Mouse (Mus musculus): ENCODE results near the gene Farp1. TPM values are rescaled to one million over a fixed set of nuclear protein-coding genes. Genes with fewer than 3 reads are reported as not detected.
A peak's percentile ranks its signal among the peaks of the same experiment; 100 is the strongest.

Farp1 gene
- polyA plus RNA-seq, 1 experiment from 2014 or later = 27.9 TPM

DNA sequence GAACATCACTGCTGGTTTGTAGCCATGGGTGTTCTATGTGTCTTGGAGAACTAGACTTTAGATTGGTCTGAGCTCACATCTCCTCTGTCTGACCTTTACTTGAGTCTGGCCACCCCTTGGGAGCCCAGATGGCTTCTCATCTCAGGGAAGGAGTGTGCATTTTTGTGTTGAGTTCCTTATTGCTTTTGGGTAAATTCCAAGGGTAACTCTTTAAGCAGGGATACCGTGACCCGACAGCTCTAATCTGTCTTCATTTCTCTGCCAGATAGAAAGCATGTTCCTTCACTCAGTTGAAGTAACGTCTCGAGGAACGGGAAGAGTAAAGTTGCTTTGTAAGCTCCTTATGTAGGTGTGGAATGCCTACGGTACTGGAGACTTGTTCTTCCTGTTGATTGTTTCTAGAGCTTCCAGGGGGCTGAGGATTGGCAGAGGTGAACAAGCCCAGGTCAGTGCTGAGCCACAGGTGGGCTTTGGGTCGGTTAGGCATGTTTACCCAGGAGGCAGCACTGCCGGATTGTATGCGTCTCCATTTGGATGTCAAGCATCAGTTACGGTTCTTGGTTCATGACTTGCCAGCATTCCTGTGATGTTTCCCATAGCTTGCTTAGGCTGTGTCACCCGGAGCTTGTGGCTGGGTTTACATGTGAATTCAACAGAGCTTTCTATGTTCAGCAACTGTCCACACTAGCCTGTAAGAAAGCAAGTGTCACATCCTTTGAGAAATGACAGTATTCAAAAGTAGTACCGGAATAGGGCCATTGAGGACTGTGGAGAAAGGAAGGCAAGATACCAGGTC lies 62.8 kb downstream of the Farp1 start:
- ATAC-seq (ENCODE audit: low FRiP score) = no peak
- H3K27me3 ChIP-seq = no peaks in the 10 kb centered on the region
- 92% methylated on average over 12 of the region's 12 CpGs for WGBS

DNA sequence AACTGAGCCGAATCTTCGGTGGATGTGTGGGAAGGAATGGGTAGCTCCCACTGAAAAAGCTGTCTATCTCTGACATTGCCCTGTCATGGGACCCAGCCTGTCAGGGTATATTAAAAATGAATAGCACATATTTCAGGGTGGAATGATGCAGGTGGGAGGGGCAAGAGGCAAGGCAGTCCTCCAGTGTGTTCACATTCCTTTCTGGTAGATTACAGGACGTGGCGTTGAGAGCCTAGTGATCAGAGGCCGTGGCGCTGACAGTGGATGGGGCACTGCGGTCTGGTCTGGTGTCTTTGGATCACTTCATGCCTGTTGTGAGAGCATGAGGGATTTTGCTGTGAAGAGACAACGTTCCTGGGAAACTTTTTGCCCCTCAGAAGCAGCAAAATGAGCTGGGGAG lies 64.1 kb downstream of the Farp1 start:
- ATAC-seq (ENCODE audit: low FRiP score) = no peak
- H3K27me3 ChIP-seq = no peaks in the 10 kb centered on the region
- WGBS = 90% methylated on average over 8 of the region's 8 CpGs
- H3K27ac ChIP-seq = no peak overlapping the region
- no peaks in the 10 kb centered on the region for H3K9me3 ChIP-seq
- H3K4me1 ChIP-seq = peaks cover 16% of the 10 kb centered on the region
- no peaks in the 10 kb centered on the region for H3K36me3 ChIP-seq (replicated peaks)
- H3K4me2 ChIP-seq = no peak overlapping the region
- no peak overlapping the region for H3K9ac ChIP-seq
- no peak overlapping the region for H3K4me3 ChIP-seq (replicated peaks)

More for the DNA sequence above, 62.8 kb downstream of the Farp1 start:
- H3K9me3 ChIP-seq = no peaks in the 10 kb centered on the region
- H3K4me2 ChIP-seq = no peak overlapping the region
- H3K36me3 ChIP-seq (replicated peaks) = no peaks in the 10 kb centered on the region
- no peak overlapping the region for H3K4me3 ChIP-seq (replicated peaks)
- peaks cover 9% of the 10 kb centered on the region; the same call in 1 of the 2 replicates for H3K4me1 ChIP-seq
- no peak overlapping the region for H3K9ac ChIP-seq
- H3K27ac ChIP-seq = no peak overlapping the region

DNA sequence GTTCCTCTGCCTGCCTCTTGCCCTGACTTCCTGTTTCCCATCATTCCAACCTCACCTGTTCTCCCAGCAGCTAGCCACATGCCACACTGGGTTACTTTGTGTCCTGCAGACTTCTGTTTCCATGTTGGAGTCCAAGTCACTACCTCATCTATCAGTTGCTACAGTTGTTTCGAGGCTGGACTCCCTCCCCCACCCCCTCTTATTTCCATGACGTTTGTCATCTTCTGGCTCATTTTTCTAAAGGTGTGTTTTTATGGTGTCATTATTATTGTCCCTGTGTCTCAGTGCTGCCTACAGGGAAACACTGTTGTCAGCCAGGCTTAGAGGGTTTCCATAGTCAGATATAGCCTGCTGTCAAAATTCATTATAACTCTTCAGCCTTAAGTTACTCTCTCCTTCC lies 64.9 kb downstream of the Farp1 start:
- no peak for ATAC-seq (ENCODE audit: low FRiP score)
- WGBS = 83% methylated on average over 2 of the region's 2 CpGs
- H3K27me3 ChIP-seq = no peaks in the 10 kb centered on the region
- H3K9ac ChIP-seq = no peak overlapping the region
- H3K4me1 ChIP-seq = peaks cover 16% of the 10 kb centered on the region
- H3K27ac ChIP-seq = no peak overlapping the region
- H3K9me3 ChIP-seq = no peaks in the 10 kb centered on the region
- no peaks in the 10 kb centered on the region for H3K36me3 ChIP-seq (replicated peaks)
- H3K4me2 ChIP-seq = no peak overlapping the region
- H3K4me3 ChIP-seq (replicated peaks) = no peak overlapping the region

DNA sequence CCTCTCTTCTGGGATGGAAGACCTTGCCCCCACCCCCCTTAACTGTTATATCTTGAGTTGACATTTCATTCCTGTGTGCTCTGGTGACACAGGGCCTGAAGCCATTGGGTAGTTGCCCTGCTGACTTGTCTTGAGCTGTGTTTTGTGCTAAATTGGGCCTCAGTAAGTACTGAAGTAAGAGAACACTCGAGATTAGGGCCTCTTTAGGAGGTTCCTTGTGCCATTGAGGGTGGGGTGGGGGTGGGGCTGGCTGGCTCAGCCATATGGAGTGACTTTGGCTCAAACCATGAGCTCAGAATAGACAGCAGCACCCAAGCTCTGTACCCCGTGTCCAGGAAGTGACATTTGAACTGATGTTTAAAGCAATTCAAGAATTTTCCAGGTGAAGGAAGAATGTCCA lies 65.8 kb downstream of the Farp1 start:
- H3K4me1 ChIP-seq = peaks cover 18% of the 10 kb centered on the region
- no peak overlapping the region for H3K9ac ChIP-seq

DNA sequence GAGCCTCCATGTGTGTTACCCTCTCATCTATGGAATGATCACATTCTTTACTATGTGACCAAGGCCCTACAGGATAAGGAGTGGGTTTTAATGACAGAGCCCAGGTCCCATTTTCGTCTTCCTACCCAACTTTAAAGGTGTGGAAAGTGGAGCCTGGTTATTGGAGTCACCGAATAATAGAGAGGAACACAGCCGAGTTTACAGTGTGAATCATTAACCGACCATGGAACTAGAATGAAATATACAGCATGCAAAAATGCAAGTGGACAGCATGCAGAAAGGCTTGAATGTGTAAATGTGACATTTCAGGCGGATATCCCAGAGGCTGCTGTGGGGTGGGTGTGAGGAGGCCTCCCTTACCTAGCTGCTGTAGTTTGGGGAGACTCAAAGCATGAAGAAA lies 66.5 kb downstream of the Farp1 start:
- Histone ChIP-seq H3K27ac (no peak overlapping the region), H3K36me3 (replicated peaks) (no peaks in the 10 kb centered on the region), H3K4me2 (no peak overlapping the region), H3K9me3 (no peaks in the 10 kb centered on the region), H3K27me3 (no peaks in the 10 kb centered on the region), H3K4me1 (peaks cover 24% of the 10 kb centered on the region), H3K4me3 (replicated peaks) (no peak overlapping the region), H3K9ac (no peak overlapping the region)
- no peak for ATAC-seq (ENCODE audit: low FRiP score)
- WGBS = 91% methylated on average over 5 of the region's 5 CpGs

More for the DNA sequence above, 65.8 kb downstream of the Farp1 start:
- Histone ChIP-seq H3K4me3 (replicated peaks) (no peak overlapping the region), H3K4me2 (no peak overlapping the region), H3K27me3 (no peaks in the 10 kb centered on the region), H3K27ac (no peak overlapping the region), H3K36me3 (replicated peaks) (no peaks in the 10 kb centered on the region), H3K9me3 (no peaks in the 10 kb centered on the region)
- whole genome bisulfite sequencing = 49% methylated on average over 2 of the region's 2 CpGs
- no peak for ATAC-seq (ENCODE audit: low FRiP score)

DNA sequence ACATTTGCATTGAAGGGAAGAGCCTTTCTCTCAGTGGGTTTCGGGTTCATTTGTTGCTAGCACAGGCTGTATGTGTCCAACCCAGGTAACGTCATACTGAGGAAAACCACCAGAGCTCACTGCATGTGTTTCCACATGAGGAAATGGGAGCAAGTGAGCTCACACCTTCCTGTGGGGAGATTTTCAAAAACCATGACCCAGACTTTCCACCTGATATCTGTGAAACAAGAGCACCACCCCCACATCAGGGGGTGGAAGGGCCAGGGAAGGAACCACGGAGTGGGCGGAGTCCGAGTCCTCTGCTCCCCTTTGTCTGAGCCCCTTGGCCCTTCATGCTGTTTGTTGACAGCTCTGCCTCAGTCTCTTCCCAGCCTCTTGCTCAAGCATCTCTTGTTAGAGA lies 67.6 kb downstream of the Farp1 start:
- Histone ChIP-seq H3K4me2 (no peak overlapping the region), H3K4me3 (replicated peaks) (no peak overlapping the region), H3K4me1 (peaks cover 30% of the 10 kb centered on the region), H3K27me3 (no peaks in the 10 kb centered on the region), H3K36me3 (replicated peaks) (no peaks in the 10 kb centered on the region), H3K9ac (no peak overlapping the region), H3K27ac (peak overlapping the region; percentile 42; the same call in 1 of the 2 replicates), H3K9me3 (no peaks in the 10 kb centered on the region)
- ATAC-seq (ENCODE audit: low FRiP score) = no peak
- WGBS = 81% methylated on average over 5 of the region's 5 CpGs

DNA sequence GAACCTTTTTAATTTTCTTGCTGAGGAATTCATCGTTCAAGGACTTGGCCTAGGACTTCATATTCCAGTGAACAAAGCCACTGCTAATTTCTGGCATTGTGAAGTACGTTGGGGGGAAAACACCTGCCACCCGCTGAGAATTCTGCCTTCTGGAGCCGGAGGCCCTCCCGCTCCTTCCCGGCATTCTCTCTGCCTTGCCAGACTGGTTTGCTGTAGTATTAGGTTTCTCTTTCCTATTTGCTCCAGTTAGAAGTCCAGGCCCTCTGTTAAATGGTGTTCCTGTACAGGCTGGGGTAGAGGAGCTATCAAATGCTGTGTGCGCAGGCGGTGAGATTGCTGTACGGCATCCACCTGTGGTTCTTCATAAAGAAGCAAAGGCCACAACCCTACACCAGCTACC lies 68.5 kb downstream of the Farp1 start:
- H3K9ac ChIP-seq = no peak overlapping the region
- peaks cover 37% of the 10 kb centered on the region for H3K4me1 ChIP-seq
- WGBS = 73% methylated on average over 9 of the region's 9 CpGs
- peak overlapping the region; percentile 6; the same call in 1 of the 2 replicates for H3K27ac ChIP-seq
- H3K4me2 ChIP-seq = no peak overlapping the region
- no peaks in the 10 kb centered on the region for H3K36me3 ChIP-seq (replicated peaks)
- H3K4me3 ChIP-seq (replicated peaks) = no peak overlapping the region
- no peak; the same call in 1 of the 2 replicates for ATAC-seq (ENCODE audit: low FRiP score)
- no peaks in the 10 kb centered on the region for H3K9me3 ChIP-seq
- no peaks in the 10 kb centered on the region for H3K27me3 ChIP-seq

DNA sequence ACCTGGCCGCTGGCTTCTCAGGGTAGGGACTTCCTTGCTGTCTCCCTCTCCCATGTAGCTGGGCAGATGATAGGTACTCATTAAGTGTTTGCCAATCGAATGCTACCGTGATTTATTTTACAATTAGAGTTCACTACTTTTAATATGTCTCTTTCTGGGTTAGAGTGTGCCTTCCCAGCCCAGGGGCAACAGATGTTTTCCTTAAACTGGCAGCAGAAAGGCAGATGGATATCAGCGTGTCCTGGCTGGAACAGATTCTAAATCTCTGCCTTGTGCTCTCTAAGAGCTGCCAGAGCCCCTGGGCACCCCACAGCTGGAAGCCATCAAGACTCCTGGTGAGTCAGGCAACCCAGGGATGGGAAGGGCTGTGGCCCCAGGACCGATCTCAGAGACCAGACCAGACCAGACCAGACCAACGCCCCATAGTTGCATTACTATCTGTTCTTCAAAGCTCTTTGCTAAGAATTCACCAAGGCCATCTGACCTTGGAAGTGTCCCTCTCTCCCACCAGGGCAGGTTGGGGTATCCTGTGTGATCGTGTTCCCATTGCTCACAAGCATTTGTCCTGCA lies 69.8 kb downstream of the Farp1 start:
- no peak overlapping the region for H3K9ac ChIP-seq
- H3K4me2 ChIP-seq = no peak overlapping the region
- H3K36me3 ChIP-seq (replicated peaks) = no peaks in the 10 kb centered on the region
- H3K9me3 ChIP-seq = no peaks in the 10 kb centered on the region
- 73% methylated on average over 7 of the region's 7 CpGs for WGBS
- H3K27me3 ChIP-seq = no peaks in the 10 kb centered on the region
- no peak overlapping the region for H3K4me3 ChIP-seq (replicated peaks)
- peaks cover 43% of the 10 kb centered on the region for H3K4me1 ChIP-seq
- no peak overlapping the region for H3K27ac ChIP-seq
- ATAC-seq (ENCODE audit: low FRiP score) = no peak

DNA sequence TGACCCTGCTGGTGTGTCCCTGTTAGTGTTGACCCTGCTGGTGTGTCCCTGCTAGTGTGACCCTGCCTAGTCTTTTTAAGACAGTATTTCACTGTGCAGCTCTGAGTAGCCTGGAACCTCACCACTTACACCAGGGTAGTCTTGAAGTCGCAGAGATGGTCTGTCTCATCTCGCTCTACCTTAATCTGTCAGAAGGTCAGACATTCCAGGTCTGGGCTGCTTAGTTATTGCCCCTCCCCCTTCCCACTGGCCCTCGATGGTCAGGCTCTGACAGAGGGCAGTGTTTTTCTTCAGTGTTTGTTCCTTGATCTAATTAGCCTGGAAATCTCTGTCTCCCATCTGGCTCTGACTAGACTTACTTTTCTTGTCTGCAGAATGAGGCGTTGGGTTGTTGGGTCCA lies 71.9 kb downstream of the Farp1 start:
- Histone ChIP-seq H3K4me1 (peaks cover 39% of the 10 kb centered on the region), H3K27ac (no peak overlapping the region), H3K4me2 (no peak overlapping the region), H3K36me3 (replicated peaks) (no peaks in the 10 kb centered on the region), H3K4me3 (replicated peaks) (no peak overlapping the region), H3K9me3 (no peaks in the 10 kb centered on the region), H3K27me3 (no peaks in the 10 kb centered on the region), H3K9ac (no peak overlapping the region)
- ATAC-seq (ENCODE audit: low FRiP score) = no peak
- 56% methylated on average over 4 of the region's 4 CpGs for WGBS

DNA sequence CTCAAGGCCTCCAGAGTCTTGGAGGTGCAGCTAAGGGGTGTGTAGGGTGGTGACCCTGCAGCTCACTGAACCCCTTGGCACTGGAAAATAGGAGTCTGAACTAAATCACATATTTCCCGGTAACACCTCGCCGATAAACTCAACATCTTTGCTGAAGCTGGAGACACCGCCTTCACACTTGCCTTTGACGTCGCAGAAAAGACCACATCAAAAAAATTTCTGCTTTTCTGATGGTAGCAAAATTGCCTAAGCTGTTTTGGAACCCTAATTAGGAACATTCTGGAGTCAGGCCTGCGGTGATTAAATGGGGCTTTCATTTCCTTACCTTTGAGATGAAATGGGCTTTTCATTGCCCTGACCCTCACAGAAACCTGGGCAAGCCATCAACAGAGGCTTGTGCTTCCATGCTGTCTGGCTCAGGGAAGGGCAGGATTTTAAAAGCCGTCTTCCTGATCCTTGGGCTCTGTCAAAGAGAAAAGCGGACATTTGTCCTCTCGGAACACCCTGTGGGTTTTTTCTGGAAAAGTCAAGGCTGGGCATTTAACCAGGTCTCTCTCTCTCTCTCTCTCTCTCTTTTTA lies 72.8 kb downstream of the Farp1 start:
- Histone ChIP-seq H3K4me3 (replicated peaks) (no peak overlapping the region), H3K27me3 (no peaks in the 10 kb centered on the region), H3K36me3 (replicated peaks) (no peaks in the 10 kb centered on the region), H3K9me3 (no peaks in the 10 kb centered on the region), H3K9ac (no peak overlapping the region), H3K27ac (peak overlapping the region; percentile 59), H3K4me1 (peaks cover 37% of the 10 kb centered on the region), H3K4me2 (no peak overlapping the region)
- no peak for ATAC-seq (ENCODE audit: low FRiP score)
- 53% methylated on average over 10 of the region's 10 CpGs for WGBS

DNA sequence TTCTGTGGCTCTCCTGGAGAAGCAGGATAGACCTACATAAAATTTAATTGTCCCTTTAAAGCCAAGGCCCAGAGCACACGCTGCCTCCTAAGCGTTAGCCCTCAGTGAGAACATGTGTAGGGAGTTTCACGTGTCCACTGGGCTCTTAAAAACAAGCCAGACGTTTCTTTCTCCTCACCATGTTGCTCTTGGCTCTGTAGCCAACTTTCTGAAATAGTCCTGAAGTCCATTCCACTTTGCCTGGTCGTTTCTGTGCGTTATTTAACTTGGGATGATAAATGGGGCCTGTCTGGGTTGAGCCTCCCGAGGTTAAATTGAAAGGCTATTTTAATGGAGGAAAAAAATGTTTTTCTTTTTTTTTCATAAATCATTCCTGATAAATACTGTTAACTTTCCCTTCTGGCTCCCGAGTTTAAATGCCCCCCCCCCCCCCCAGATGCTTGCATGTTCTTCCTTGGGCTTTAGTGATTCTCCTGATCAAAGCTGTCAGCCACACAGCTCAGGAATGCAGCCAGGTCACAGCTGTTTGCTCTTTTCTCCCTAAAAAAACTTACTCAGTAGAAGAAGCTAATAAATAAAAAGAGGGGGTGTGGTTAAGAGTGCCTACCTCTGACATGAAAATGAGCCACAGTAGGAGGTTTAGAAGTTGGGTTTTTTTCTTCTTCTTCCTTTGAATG lies 73.6 kb downstream of the Farp1 start:
- ATAC-seq (ENCODE audit: low FRiP score) = no peak
- H3K4me3 ChIP-seq (replicated peaks) = no peak overlapping the region
- 17% methylated on average over 8 of the region's 8 CpGs for WGBS

DNA sequence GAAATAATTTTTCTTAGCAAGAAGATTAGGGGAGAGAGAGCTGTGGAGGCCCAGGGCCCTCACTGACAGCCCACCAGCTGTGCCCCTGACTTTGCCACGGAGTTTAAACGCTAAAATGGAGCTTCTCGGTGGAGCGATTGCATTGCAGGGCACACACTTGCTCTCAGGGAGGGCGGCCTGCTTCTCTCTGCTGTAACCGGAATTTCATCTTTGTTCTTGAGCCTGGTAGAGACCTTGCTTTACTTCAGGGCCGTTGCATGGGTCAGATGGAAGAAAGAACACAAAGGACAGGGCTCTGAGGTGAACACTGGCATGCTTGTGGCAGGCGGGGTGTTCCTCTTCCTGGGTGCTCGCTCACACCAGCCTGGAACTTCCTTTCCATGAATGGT lies 74.1 kb downstream of the Farp1 start:
- WGBS = 10% methylated on average over 9 of the region's 9 CpGs
- H3K36me3 ChIP-seq (replicated peaks) = no peaks in the 10 kb centered on the region
- H3K4me2 ChIP-seq = no peak overlapping the region
- H3K4me3 ChIP-seq (replicated peaks) = no peak overlapping the region
- no peak for ATAC-seq (ENCODE audit: low FRiP score)
- peaks cover 30% of the 10 kb centered on the region for H3K4me1 ChIP-seq
- H3K9ac ChIP-seq = no peak overlapping the region; the same call in 1 of the 2 replicates
- H3K9me3 ChIP-seq = no peaks in the 10 kb centered on the region
- no peaks in the 10 kb centered on the region for H3K27me3 ChIP-seq
- peak overlapping the region; percentile 65 for H3K27ac ChIP-seq

More for the DNA sequence above, 73.6 kb downstream of the Farp1 start:
- peak overlapping the region; percentile 65 for H3K27ac ChIP-seq
- H3K4me1 ChIP-seq = peaks cover 32% of the 10 kb centered on the region
- no peak overlapping the region for H3K9ac ChIP-seq
- H3K27me3 ChIP-seq = no peaks in the 10 kb centered on the region
- no peaks in the 10 kb centered on the region for H3K9me3 ChIP-seq
- H3K36me3 ChIP-seq (replicated peaks) = no peaks in the 10 kb centered on the region
- H3K4me2 ChIP-seq = no peak overlapping the region

Measured in forebrain, embryonic 12.5 days (tissue).